Mouse (Mus musculus) left cerebral cortex, adult 2 months (tissue): Measurements from ENCODE around the gene Pygo2. TPM values are rescaled to one million over a fixed set of nuclear protein-coding genes. Genes with fewer than 3 reads are reported as not detected.

Source experiments
- DNase-seq, 2 experiments: peaks; one replicate each; pipeline ENCODE4 v3.0.0; 2021 to 2022; ENCODE audit warnings: low spot score in 2 of 2, mixed read lengths in 1 of 2; ENCODE audit errors: extremely low spot score in 1 of 2
- H3K27ac ChIP-seq: fragments of 200-600 bp; 2 replicates; pipeline ENCODE4 v1.8.1; 2022
- H3K4me3 ChIP-seq: fragments of 200-600 bp; 2 replicates; pipeline ENCODE4 v1.8.1; 2022
- CTCF ChIP-seq: fragments of 200-600 bp; IDR thresholded peaks from 2 replicates; pipeline ENCODE4 v1.8.1; 2022; ENCODE audit warnings: antibody characterized with exemption, mild to moderate bottlenecking, moderate library complexity
- intact Hi-C: fragments of 180-260 bp; cut with DNase I; formaldehyde crosslinking; loops from one replicate; pipeline ENCODE4 v1.15.1; 2025
- total RNA-seq, 2 experiments: library from RNA; stranded (reverse); gene quantifications; 2 replicates each; pipeline ENCODE4 v1.2.3; 2021

The Pygo2 gene
- total RNA-seq, 2 experiments from 2014 or later, result 51.0 to 54.5 TPM

- Histone ChIP-seq H3K27ac (no peak overlapping the region), H3K4me3 (no peak overlapping the region)
- TF ChIP-seq CTCF, result no peak
- intact Hi-C loops, result no loop called here
- no peak for DNase-seq
These were observed 49.0 kb downstream of the Pygo2 start for GRCm38 (mm10) chr3:89479055-89479454.

GRCm38 (mm10) chr3:89481488-89481887 lies 51.5 kb downstream of the Pygo2 start:
- intact Hi-C loops, result loop anchor here (10.0 kb wide), 1 partner anchor 137 kb away; the partner anchor contains the start of gene Adam15
- peak; percentile 46 for TF ChIP-seq CTCF
- no peak overlapping the region for H3K4me3 ChIP-seq
- H3K27ac ChIP-seq, result no peak overlapping the region
- DNase-seq, result no peak

- no peak for DNase-seq
- intact Hi-C loops, result loop anchor here (10.0 kb wide), 1 partner anchor 137 kb away; the partner anchor contains the start of gene Adam15
- Histone ChIP-seq H3K27ac (no peak overlapping the region), H3K4me3 (no peak overlapping the region)
- TF ChIP-seq CTCF, result no peak
These were observed 52.2 kb downstream of the Pygo2 start for GRCm38 (mm10) chr3:89482249-89482648.

Other genes starting within 250 kb of the Pygo2 start
- gene Fam189b, start 247.1 kb upstream of the Pygo2 start, total RNA-seq, result 10 to 100 TPM; 56.9 to 60.4 TPM
- 10 to 100 TPM; 64.9 to 66.8 TPM for gene Gba, start 227.3 kb upstream of the Pygo2 start, total RNA-seq
- gene Thbs3, start 215.0 kb upstream of the Pygo2 start, total RNA-seq, result 10 to 100 TPM; 21.2 to 21.9 TPM
- gene Mtx1, start 203.1 kb upstream of the Pygo2 start, total RNA-seq, result 10 to 100 TPM; 96.2 to 99.9 TPM
- gene Muc1, start 201.2 kb upstream of the Pygo2 start, total RNA-seq, result under 1 TPM; 0.29 to 0.33 TPM
- 10 to 100 TPM; 63.2 to 71.4 TPM for gene Krtcap2, start 184.2 kb upstream of the Pygo2 start, total RNA-seq
- gene Trim46, start 183.9 kb upstream of the Pygo2 start, total RNA-seq, result 10 to 100 TPM; 82.8 to 85.1 TPM
- gene Dpm3, start 170.9 kb upstream of the Pygo2 start, total RNA-seq, result 10 to 100 TPM; 50.9 to 53.1 TPM
- 10 to 100 TPM; 36.0 to 38.6 TPM for gene Slc50a1, start 159.6 kb upstream of the Pygo2 start, total RNA-seq
- gene Efna1, start 149.1 kb upstream of the Pygo2 start, total RNA-seq, result 1 to 10 TPM; 5.5 to 5.9 TPM
- gene Efna3, start 107.2 kb upstream of the Pygo2 start, total RNA-seq, result 10 to 100 TPM; 49.3 to 55.0 TPM
- under 1 TPM in 1 of 2 experiments, not detected in 1; 0.21 TPM for gene Efna4, start 92.2 kb upstream of the Pygo2 start, total RNA-seq
- 100 to 1,000 TPM; 106 to 115 TPM for gene Adam15, start 80.2 kb upstream of the Pygo2 start, total RNA-seq
- gene Dcst2, start 68.2 kb upstream of the Pygo2 start, total RNA-seq, result under 1 TPM; 0.29 to 0.40 TPM
- under 1 TPM in 1 of 2 experiments, not detected in 1; 0.28 TPM for gene Dcst1, start 65.0 kb upstream of the Pygo2 start, total RNA-seq
- gene Zbtb7b, start 35.4 kb upstream of the Pygo2 start, total RNA-seq, result 10 to 100 TPM; 12.4 to 13.2 TPM
- 1 to 10 TPM; 1.1 to 3.5 TPM for gene Lenep, start 27.4 kb upstream of the Pygo2 start, total RNA-seq
- 10 to 100 TPM; 34.5 to 37.8 TPM for gene Flad1, start 18.3 kb upstream of the Pygo2 start, total RNA-seq
- gene Cks1b, start 11.8 kb upstream of the Pygo2 start, total RNA-seq, result 1 to 10 TPM; 1.8 to 2.3 TPM
- gene Shc1, start 11.8 kb upstream of the Pygo2 start, total RNA-seq, result 10 to 100 TPM; 12.9 to 16.4 TPM
- gene Pbxip1, start 6.5 kb downstream of the Pygo2 start, total RNA-seq, result 10 to 100 TPM; 33.8 to 34.8 TPM
- 10 to 100 TPM; 32.1 to 35.0 TPM for gene Pmvk, start 24.3 kb downstream of the Pygo2 start, total RNA-seq
- 10 to 100 TPM; 18.2 to 27.3 TPM for gene Kcnn3, start 90.0 kb downstream of the Pygo2 start, total RNA-seq